Mouse (Mus musculus) monocyte, adult 2 months (primary cell): ENCODE measurements around the gene Lbr.
"Not testable (repeated sequence)": the region's sequence is repeated elsewhere in the genome, so short reads cannot be mapped to it uniquely, and the experiment has no call there.

Experiments
- DNase-seq, 2 experiments: peaks; one replicate each; pipeline ENCODE4 v3.0.0; 2022; ENCODE audit warnings: low spot score in 2 of 2, low read depth in 1 of 2

Gene Lbr

GRCm38 (mm10) chr1:181782600-181782999, 60.2 kb downstream of the Lbr start:
- DNase-seq = not testable (repeated sequence)

- DNase-seq = no peak
Observed at GRCm38 (mm10) chr1:181776541-181776940, 66.3 kb downstream of the Lbr start.

GRCm38 (mm10) chr1:181771871-181772270, 71.0 kb downstream of the Lbr start:
- DNase-seq = no peak

GRCm38 (mm10) chr1:181769392-181769791, 73.5 kb downstream of the Lbr start:
- no peak for DNase-seq
